Mouse (Mus musculus) heart, postnatal 0 days (tissue): ENCODE results near the gene Sema3a. TPM values are rescaled to one million over a fixed set of nuclear protein-coding genes. Genes with fewer than 3 reads are reported as not detected.

ENCODE experiments used
- ATAC-seq: fragments of 200-750 bp; cut with Nextera tagmentation; 2 replicates; pipeline ENCODE4 v1.8.0; 2017; ENCODE audit warnings: low read depth, moderate number of reproducible peaks, moderate library complexity; ENCODE audit not compliant: insufficient read depth
- DNase-seq: peaks from one replicate; pipeline ENCODE4 v3.0.0-alpha.2; 2016; ENCODE audit warnings: low spot score
- H3K27ac ChIP-seq: fragments of 300-500 bp; sonication (generic); 2 replicates; pipeline ENCODE4 v1.5.1; 2014; ENCODE audit warnings: low read depth, mild to moderate bottlenecking
- H3K27me3 ChIP-seq: fragments of 300-500 bp; sonication (generic); 2 replicates; pipeline ENCODE4 v1.6.1; 2014; ENCODE audit warnings: low read length, mixed read lengths; ENCODE audit not compliant: control insufficient read depth, insufficient read depth
- H3K36me3 ChIP-seq: fragments of 300-500 bp; sonication (generic); replicated peaks from 2 replicates; pipeline ENCODE4 v1.6.1; 2014; ENCODE audit warnings: low read length, mixed read lengths; ENCODE audit not compliant: control insufficient read depth, insufficient read depth
- H3K4me1 ChIP-seq: fragments of 300-500 bp; sonication (generic); 2 replicates; pipeline ENCODE4 v1.6.1; 2014; ENCODE audit warnings: antibody characterized with exemption; ENCODE audit not compliant: control insufficient read depth, insufficient read depth
- H3K4me2 ChIP-seq: fragments of 300-500 bp; sonication (generic); 2 replicates; pipeline ENCODE4 v1.6.1; 2014; ENCODE audit warnings: low read depth, mild to moderate bottlenecking, low read length, moderate library complexity
- H3K4me3 ChIP-seq: fragments of 300-500 bp; sonication (generic); 2 replicates; pipeline ENCODE4 v1.5.1; 2014; ENCODE audit warnings: low read depth, low read length
- H3K9ac ChIP-seq: fragments of 300-500 bp; sonication (generic); replicated peaks from 2 replicates; pipeline ENCODE4 v1.6.1; 2014; ENCODE audit warnings: low read depth, low read length, mixed read lengths
- H3K9me3 ChIP-seq: fragments of 300-500 bp; sonication (generic); replicated peaks from 2 replicates; pipeline ENCODE4 v1.6.1; 2016; ENCODE audit warnings: low read length; ENCODE audit not compliant: control insufficient read depth
- CTCF ChIP-seq: IDR thresholded peaks from 2 replicates; pipeline ENCODE4 v1.5.1; 2016; ENCODE audit warnings: antibody characterized with exemption, control low read depth, low read depth
- EP300 ChIP-seq: IDR thresholded peaks from 2 replicates; pipeline ENCODE4 v1.6.1; 2016; ENCODE audit warnings: antibody characterized with exemption, low read depth
- WGBS: fragments of 180-500 bp; shearing (Covaris S2); extraction: QIAGEN DNeasy Blood & Tissue Kit; methylation state at CpG from one replicate; pipeline ENCODE4 v1.1.7; 2014; 5-methylcytosine and 5-hydroxymethylcytosine counted together
- polyA plus RNA-seq: library from polyadenylated mRNA; unstranded; fragments of >200 nt; fragmentation: Nextera tagmentation; extraction: Ambion mirVana; gene quantifications from 2 replicates; pipeline ENCODE4 v1.2.1, GENCODE M21; 2015
- total RNA-seq: library from RNA; depleted of rRNA; stranded (reverse); fragments of >200 nt; gene quantifications from 2 replicates; pipeline ENCODE4 v1.2.3, GENCODE M21; 2014; ENCODE audit warnings: low replicate concordance

The Sema3a gene
- total and polyA plus RNA-seq, 2 experiments from 2014 or later = 3.6 to 19.0 TPM

DNA sequence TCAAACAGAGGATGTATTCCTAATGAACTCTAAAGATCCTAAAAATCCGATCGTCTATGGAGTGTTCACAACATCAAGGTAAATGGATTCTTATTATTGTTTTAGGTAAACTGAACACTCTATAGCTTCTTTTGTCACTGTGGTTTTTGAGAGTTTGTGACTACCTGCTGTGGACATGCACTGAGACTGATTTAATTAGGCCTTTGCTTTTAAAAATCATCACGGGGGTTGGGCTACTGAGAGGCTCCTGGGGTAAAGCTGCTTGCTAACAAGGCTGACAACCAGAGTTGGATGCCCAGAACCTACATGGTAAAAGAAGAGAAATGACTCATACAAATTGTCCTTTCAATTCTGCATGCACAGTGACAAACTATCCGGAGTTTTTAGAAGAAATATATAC is 432.0 kb downstream of the Sema3a start:
- H3K27me3 ChIP-seq = no peaks in the 10 kb centered on the region
- no peak overlapping the region for H3K27ac ChIP-seq
- no peaks in the 10 kb centered on the region for H3K9me3 ChIP-seq
- H3K9ac ChIP-seq = no peak overlapping the region
- TF ChIP-seq CTCF (no peak), EP300 (no peak)
- no peaks in the 10 kb centered on the region for H3K36me3 ChIP-seq
- 75% methylated on average over 4 of the region's 4 CpGs for WGBS
- H3K4me3 ChIP-seq = no peak overlapping the region
- ATAC-seq (no peak), DNase-seq (no peak)
- no peak overlapping the region for H3K4me2 ChIP-seq
- H3K4me1 ChIP-seq = no peaks in the 10 kb centered on the region

DNA sequence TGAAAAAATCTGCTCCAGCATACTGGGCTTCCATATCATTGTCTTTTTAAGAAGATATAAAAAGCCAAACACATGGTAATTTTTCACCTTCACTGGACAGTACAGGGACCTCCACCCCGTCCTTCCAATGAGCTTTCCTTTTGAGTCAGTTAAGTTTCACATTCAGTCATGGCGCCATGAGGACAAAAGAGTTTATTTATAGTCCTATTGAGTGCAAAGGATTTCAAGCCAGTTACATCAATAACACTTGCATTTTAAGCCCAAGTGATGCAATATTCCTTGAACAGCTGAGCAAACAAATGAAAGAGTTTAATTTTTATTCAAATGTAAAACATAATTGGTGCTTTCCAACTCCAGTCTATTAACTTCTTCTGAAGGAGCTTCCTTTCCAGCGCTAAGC is 448.7 kb downstream of the Sema3a start:
- no peak for TF ChIP-seq CTCF
- no peak for TF ChIP-seq EP300
- no peaks in the 10 kb centered on the region for H3K27me3 ChIP-seq
- H3K9ac ChIP-seq = no peak overlapping the region
- no peak overlapping the region for H3K4me2 ChIP-seq
- WGBS = 77% methylated on average over 3 of the region's 3 CpGs
- no peaks in the 10 kb centered on the region for H3K4me1 ChIP-seq
- H3K4me3 ChIP-seq = no peak overlapping the region
- no peaks in the 10 kb centered on the region for H3K36me3 ChIP-seq
- no peak overlapping the region for H3K27ac ChIP-seq
- no peak for ATAC-seq
- H3K9me3 ChIP-seq = no peaks in the 10 kb centered on the region; the same call in 1 of the 2 replicates
- no peak for DNase-seq

DNA sequence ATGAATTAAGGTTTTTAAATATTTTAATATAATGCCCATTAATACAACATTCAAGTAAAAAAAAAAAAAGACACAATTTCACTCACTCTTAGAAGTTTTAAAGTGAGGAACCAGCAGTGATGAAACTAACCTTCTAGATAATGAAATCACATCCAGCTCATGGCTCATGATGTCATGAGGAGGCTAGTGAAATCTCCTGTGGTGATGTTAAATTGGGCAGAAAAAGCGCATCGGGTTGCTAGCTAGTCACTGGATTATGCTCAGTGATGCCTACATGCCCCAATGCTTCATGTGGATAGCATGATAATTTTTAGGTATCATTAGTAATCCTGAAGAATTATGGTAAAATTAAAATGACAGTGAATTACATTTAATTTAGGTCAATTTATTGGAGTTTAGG is 453.9 kb downstream of the Sema3a start:
- Histone ChIP-seq H3K4me3 (no peak overlapping the region), H3K9me3 (no peaks in the 10 kb centered on the region), H3K36me3 (no peaks in the 10 kb centered on the region), H3K27me3 (no peaks in the 10 kb centered on the region), H3K27ac (no peak overlapping the region), H3K4me2 (no peak overlapping the region), H3K9ac (no peak overlapping the region), H3K4me1 (no peaks in the 10 kb centered on the region)
- TF ChIP-seq CTCF (no peak), EP300 (no peak)
- ATAC-seq = no peak
- DNase-seq = no peak
- WGBS = 95% methylated on average over 2 of the region's 2 CpGs

GRCm38 (mm10) chr5:13585559-13586207 is 460.5 kb downstream of the Sema3a start:
- no peaks in the 10 kb centered on the region for H3K27me3 ChIP-seq
- DNase-seq = peak; percentile 22

DNA sequence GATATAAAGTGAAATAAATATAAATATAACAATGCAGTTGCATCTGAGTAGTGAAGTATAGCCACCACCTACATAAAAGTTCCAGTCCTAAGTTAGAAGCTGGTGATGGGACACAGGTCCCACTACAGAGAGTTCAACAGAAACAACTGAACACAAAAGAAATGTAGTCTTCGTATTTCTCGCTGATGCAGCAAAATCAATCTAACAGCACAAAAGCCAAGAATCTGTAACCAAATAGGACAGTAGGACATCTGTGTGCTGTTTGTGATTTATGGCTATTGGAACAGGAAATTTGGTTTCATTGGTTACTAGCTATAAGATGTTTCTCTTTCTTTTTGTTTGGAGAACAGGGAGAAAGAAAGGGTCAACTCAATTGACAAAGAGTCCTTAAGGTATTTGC is 469.2 kb downstream of the Sema3a start:
- TF ChIP-seq EP300 (no peak), CTCF (no peak)
- Histone ChIP-seq H3K4me3 (no peak overlapping the region), H3K4me2 (no peak overlapping the region), H3K9me3 (no peaks in the 10 kb centered on the region), H3K27me3 (no peaks in the 10 kb centered on the region), H3K27ac (no peak overlapping the region), H3K4me1 (no peaks in the 10 kb centered on the region), H3K9ac (no peak overlapping the region), H3K36me3 (no peaks in the 10 kb centered on the region)
- DNase-seq (no peak), ATAC-seq (no peak)
- 90% methylated on average over 2 of the region's 2 CpGs for WGBS

More at GRCm38 (mm10) chr5:13585559-13586207, 460.5 kb downstream of the Sema3a start:
- Histone ChIP-seq H3K36me3 (no peaks in the 10 kb centered on the region), H3K4me1 (no peaks in the 10 kb centered on the region), H3K9ac (no peak overlapping the region), H3K4me2 (no peak overlapping the region), H3K9me3 (no peaks in the 10 kb centered on the region), H3K4me3 (no peak overlapping the region), H3K27ac (no peak overlapping the region)
- TF ChIP-seq EP300 (no peak), CTCF (peak; percentile 53)
- ATAC-seq = no peak

DNA sequence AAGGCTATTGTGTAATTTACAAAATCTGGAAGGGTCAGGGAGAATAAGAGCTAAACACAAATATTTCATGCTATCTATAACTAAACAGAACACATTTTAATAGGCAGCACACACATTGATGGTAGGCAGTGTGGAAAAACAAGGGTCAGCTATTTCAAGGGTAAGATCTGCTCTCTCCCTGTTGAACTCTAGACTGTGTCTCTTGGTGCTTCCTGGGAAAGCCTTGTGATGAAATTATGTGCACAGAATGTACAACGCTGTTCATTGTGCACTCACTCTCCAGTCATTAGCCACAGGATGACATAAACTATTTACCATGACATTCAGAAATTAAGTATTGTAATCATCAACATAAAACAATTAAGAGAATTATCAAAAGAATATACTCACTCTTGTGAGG is 486.4 kb downstream of the Sema3a start:
- no peak overlapping the region for H3K27ac ChIP-seq
- no peak overlapping the region for H3K4me3 ChIP-seq
- H3K4me2 ChIP-seq = no peak overlapping the region
- TF ChIP-seq CTCF (no peak), EP300 (no peak)
- no peaks in the 10 kb centered on the region for H3K4me1 ChIP-seq
- no peaks in the 10 kb centered on the region for H3K27me3 ChIP-seq
- ATAC-seq = no peak
- WGBS = 65% methylated on average over 1 of the region's 1 CpGs
- no peak for DNase-seq
- H3K9ac ChIP-seq = no peak overlapping the region
- H3K9me3 ChIP-seq = no peaks in the 10 kb centered on the region
- H3K36me3 ChIP-seq = no peaks in the 10 kb centered on the region
